Mouse (Mus musculus): Measurements from ENCODE around the gene Spata31d1a.
"Not testable (repeated sequence)": the region's sequence is repeated elsewhere in the genome, so short reads cannot be mapped to it uniquely, and the experiment has no call there.

Spata31d1a gene

GRCm38 (mm10) chr13:59710230-59710629 is at the start of gene Spata31d1a:
Gene Spata31d1a (minus strand): TSS chr13:59710330.
- no peak for DNase-seq

- DNase-seq, result no peak
Observed at GRCm38 (mm10) chr13:59756906-59757305, 46.8 kb upstream of the Spata31d1a start.

- DNase-seq, result no peak
Observed at GRCm38 (mm10) chr13:59750310-59750709, 40.2 kb upstream of the Spata31d1a start.

DNA sequence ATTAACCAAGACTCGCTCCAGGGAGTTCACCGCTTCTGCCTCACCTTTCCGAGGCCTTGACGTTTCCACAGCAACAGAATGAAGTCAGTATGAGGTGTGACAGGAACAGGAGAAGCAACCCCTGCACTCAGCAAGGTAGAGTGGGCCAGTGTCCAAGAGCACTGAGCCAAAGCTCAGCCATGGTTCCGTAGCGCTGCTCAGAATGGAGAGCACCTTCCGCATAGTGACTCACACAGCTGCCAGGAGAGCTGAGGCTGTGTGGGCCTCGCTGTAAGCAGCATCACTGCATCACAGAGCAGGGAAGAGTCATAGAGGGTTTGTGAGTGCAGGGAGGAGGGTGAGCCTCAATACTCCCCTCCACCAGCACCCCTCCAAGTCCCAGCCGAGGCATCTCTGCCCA is 36.6 kb upstream of the Spata31d1a start, which contains the start of gene 1700014D04Rik:
1700014D04Rik (minus strand) TSS at position 42 of the 400 bp plus-strand sequence.
- no peak for DNase-seq

DNA sequence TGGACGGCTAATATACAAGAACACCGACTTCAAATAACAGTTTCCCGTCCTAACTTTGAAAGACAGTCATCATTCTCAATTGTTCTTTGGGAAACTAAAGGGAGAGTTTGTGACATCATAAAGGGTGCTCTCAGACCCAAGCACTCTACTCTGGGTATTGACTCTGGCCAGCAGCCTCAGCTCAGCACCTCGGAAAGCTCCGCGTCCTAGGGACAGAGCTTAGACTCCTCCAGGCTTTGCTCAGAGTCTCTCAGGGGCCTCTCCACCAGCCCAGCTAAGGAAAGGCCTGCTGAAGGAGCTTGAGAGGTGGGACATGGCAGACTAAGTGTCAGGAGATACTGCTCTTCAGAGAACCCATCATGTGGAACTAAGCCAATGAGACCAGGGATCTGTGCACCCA is 36.0 kb upstream of the Spata31d1a start:
- DNase-seq, result no peak

DNA sequence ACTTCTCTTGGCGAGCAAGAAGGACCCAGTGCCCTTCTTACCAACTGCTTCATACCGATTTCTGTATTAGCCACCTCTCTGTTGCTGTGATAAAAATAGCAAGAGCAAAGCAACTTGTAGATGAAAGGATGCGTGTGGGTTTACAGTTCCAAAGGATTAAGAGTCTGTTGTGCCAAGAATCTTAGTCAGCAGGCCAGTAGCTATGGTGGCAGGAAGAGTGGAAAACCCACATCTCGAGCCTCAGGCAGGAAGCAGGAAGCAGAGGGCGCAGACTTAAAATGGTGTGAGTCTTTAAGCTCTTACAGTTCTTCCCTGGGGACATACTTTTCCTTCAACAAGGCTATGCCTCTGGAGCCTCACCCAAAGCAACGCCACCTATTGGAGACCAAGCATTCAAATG is 35.3 kb upstream of the Spata31d1a start:
- DNase-seq, result no peak

- no peak for DNase-seq
Observed at GRCm38 (mm10) chr13:59741697-59742096, 31.6 kb upstream of the Spata31d1a start.

DNA sequence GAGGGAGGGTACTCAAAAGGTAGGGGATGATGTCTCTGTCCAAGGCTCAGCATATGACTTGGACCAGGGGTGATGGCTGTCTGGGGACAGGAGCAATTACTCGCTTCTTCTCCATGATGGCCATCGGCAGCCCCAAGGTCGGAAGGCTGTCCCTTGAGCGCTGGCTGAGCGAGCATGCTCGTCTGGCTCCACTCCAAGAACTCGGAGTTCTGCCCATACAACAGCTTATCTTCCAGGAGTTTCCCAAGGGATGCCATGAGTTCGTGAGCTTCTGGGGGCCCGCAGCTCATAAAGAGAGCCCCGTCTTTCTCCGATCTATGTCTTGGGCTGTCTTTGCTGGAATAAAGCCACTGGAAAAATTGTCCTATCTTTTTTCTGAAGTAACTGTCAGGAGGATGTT is 31.0 kb upstream of the Spata31d1a start:
- DNase-seq, result no peak

DNA sequence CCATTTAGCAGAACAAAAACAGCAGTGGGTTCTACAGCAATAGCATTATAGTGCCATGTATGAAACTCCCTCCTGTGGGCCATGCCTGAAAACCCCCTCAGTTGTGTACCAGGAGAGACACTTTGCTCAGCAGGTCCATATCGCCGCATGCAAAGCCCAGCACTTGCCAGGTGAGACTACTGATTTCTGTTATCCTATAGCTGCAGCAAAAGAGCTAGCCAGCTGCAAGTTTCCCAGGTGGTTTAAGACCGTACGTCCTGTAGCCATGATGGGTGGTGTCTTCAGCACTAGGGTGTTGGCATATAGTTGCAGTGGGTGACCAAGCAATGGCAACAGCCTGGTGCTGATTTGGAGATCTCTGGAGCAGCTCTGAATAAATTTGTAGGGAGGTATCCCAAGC is 29.3 kb upstream of the Spata31d1a start:
- DNase-seq, result no peak

- no peak for DNase-seq
Observed at GRCm38 (mm10) chr13:59738455-59738854, 28.3 kb upstream of the Spata31d1a start.

GRCm38 (mm10) chr13:59735190-59735589 is 25.1 kb upstream of the Spata31d1a start:
- no peak for DNase-seq

- not testable (repeated sequence) for DNase-seq
Observed at GRCm38 (mm10) chr13:59734347-59734746, 24.2 kb upstream of the Spata31d1a start.

- DNase-seq, result no peak
Observed at GRCm38 (mm10) chr13:59733936-59734335, 23.8 kb upstream of the Spata31d1a start.

DNA sequence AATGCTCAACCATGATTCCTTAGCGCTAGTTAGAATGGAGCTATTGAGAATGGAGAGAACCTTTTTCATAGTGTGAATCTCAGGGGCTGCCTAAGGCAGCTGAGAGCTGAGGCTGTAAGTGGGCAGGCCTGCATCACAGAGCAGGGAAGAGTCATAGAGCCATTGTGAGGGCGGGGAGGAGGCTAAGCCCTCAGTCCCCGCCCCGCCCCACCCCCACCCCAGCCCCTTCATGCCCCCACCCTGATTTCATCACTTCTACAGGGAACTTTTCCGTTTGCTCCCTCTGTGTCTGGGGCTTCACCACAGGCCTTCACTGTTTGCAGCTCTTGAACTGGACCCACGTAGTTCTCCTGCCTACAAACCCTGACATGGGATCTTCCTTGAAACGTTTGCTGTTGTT is 21.5 kb upstream of the Spata31d1a start, which contains the start of gene Spata31d1d:
Spata31d1d (minus strand) TSS at position 101 of the 400 bp plus-strand sequence.
- no peak for DNase-seq

GRCm38 (mm10) chr13:59728378-59729093 is 18.4 kb upstream of the Spata31d1a start:
- DNase-seq, result peak; percentile 84

DNA sequence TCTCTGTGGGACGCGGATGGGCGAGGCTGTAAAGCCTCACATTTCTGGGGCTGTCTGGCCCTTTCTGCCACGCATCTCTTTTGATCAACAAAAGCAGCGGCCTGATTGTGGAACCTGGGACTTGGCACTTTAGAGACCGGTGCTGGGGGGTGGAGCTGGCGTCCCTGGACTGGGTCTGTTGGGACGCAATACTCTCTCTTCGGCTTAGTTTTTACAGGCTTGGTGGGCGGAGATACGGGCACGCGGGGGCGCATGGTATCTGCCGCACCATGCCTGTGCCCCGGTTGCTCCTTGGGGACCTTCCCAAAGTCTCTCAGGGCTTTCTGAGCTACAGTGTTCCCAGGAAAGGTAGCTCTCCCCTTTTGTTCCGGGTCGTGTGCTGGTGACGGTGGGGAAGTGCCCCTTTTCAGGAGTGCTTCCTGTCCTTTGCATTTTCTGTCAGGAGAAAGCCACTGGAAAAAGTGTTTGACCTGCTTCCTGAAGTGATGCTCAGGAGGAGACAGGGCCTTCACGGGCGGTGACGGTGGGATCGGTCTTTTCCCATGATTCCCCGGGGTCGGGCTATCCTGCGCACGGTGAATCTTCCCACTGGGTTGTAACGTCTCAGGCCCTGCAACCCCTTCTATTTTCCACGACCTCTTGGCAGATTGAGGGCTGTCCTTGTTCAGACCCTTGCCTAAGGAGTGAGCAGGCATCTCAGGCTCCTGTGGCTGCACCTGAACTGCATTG is 16.2 kb upstream of the Spata31d1a start:
- no peak for DNase-seq

DNA sequence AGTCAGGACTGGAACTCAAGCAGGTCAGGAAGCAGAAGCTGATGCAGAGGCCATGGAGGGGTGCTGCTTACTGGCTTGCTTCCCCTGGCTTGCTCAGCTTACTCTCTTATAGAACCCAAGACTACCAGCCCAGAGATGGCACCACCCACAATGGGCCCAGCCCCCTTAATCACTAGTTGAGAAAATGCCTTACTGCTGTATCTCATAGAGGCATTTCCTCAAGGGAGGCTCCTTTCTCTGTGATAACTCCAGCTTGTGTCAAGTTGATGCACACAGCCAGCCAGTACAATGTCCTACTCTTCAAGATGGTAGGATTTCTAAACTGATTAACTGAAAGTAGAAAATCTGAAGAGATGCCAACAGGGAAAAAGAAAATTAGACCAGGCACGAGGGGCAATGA is 12.0 kb upstream of the Spata31d1a start:
- not testable (repeated sequence) for DNase-seq

- DNase-seq, result no peak
Observed at GRCm38 (mm10) chr13:59719475-59719874, 9.3 kb upstream of the Spata31d1a start.

GRCm38 (mm10) chr13:59718857-59719440 is 8.8 kb upstream of the Spata31d1a start:
- DNase-seq, result not testable (repeated sequence)

DNA sequence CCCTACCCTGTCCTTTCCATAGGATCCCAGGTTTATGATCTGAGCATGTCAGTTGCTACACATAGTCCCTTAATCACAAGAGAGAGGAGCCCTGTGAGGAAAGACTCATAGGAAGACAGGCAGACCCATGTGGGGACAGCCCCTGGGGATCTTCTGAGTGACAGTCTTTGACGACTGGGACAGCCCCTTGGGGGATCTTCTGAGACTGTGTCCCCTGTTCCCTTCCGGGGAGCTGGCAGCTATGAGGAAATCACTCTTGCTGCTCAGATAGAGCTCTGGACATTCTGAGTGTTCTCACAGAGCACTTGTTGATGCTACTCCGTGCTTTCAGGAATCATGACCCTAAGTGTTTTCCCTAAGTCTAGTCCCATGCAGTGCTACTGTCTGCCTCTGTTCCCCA is 3.6 kb upstream of the Spata31d1a start:
- DNase-seq, result no peak

DNA sequence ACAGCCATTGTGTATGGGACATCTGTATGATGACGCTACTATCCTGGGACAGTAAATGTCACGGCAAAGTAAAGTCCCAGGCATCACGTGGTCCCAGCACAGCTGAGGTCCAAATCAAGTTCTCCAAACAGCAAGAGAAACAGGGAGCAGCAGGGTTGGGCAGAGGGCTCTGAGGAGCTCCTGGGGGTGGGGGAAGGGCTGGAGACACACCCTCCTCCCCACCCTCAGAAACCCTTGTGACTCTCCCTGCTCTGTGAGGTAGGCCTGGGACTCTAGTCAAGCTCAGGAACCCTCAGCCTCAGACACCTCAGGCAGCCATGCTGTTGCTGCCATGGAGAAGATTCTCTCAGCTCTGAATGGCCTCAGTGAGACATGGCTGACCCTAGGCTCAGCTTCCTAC is 1.9 kb upstream of the Spata31d1a start, which contains the start of gene Spata31d1b:
Spata31d1b (plus strand) TSS at position 301 of the 400 bp plus-strand sequence.
- not testable (repeated sequence) for DNase-seq

- no peak for DNase-seq
Observed at GRCm38 (mm10) chr13:59704562-59704961, 5.6 kb downstream of the Spata31d1a start.

GRCm38 (mm10) chr13:59703514-59703913 is 6.6 kb downstream of the Spata31d1a start:
- no peak for DNase-seq

GRCm38 (mm10) chr13:59700137-59700536 is 10.0 kb downstream of the Spata31d1a start:
- not testable (repeated sequence) for DNase-seq

Measured in cerebellum, adult 8-10 months (tissue).